Mouse (Mus musculus) erythroblast, adult 5-6 weeks (primary cell): ENCODE results near the gene Tlx1. TPM values are rescaled to one million over a fixed set of nuclear protein-coding genes. Genes with fewer than 3 reads are reported as not detected.

Experiments
- ATAC-seq: replicated peaks from 2 replicates; pipeline ENCODE4 v1.8.0; 2016; ENCODE audit warnings: moderate number of reproducible peaks, mild to moderate bottlenecking, moderate TSS enrichment, inconsistent platforms; ENCODE audit not compliant: poor library complexity, low FRiP score, severe bottlenecking
- total RNA-seq, 2 experiments: library from RNA; stranded (forward) in 1 of 2; stranded (reverse) in 1 of 2; fragments of 150-400 nt in 1 of 2; fragments of 200-764, 138-1000 nt in 1 of 2; gene quantifications; 2 replicates each; pipeline versions ENCODE4 v1.2.3 to v1.2.4; 2015 to 2017; ENCODE audit warnings: low replicate concordance in 2 of 2

Tlx1 gene
- total RNA-seq, 2 experiments from 2014 or later = not detected

GRCm38 (mm10) chr19:45156381-45156780 is 5.9 kb downstream of the Tlx1 start:
- 0 out of 2 replicates have a peak, but pooled peaks have one; percentile 14 for ATAC-seq

- ATAC-seq = no peak
These were observed 7.7 kb downstream of the Tlx1 start for GRCm38 (mm10) chr19:45158201-45158600.

- ATAC-seq = no peak
These were observed 8.4 kb downstream of the Tlx1 start for GRCm38 (mm10) chr19:45158896-45159295.

GRCm38 (mm10) chr19:45159491-45159890 is 9.0 kb downstream of the Tlx1 start:
- no peak for ATAC-seq

GRCm38 (mm10) chr19:45159991-45160390 is 9.5 kb downstream of the Tlx1 start:
- no peak for ATAC-seq

- ATAC-seq = no peak
These were observed 10.0 kb downstream of the Tlx1 start for GRCm38 (mm10) chr19:45160523-45160922.

GRCm38 (mm10) chr19:45161093-45161492 is 10.6 kb downstream of the Tlx1 start:
- ATAC-seq = no peak

- ATAC-seq = no peak
These were observed 11.7 kb downstream of the Tlx1 start for GRCm38 (mm10) chr19:45162181-45162580.

- no peak for ATAC-seq
These were observed 12.4 kb downstream of the Tlx1 start for GRCm38 (mm10) chr19:45162871-45163270.

GRCm38 (mm10) chr19:45170451-45170850 is 20.0 kb downstream of the Tlx1 start:
- no peak for ATAC-seq

- no peak for ATAC-seq
These were observed 24.3 kb downstream of the Tlx1 start for GRCm38 (mm10) chr19:45174803-45175202.

- 0 out of 2 replicates have a peak, but pooled peaks have one; percentile 33 for ATAC-seq
These were observed 25.8 kb downstream of the Tlx1 start for GRCm38 (mm10) chr19:45176269-45176668.

- peak; percentile 68 for ATAC-seq
These were observed 26.7 kb downstream of the Tlx1 start for GRCm38 (mm10) chr19:45177004-45177737.

GRCm38 (mm10) chr19:45179451-45179850 is 29.0 kb downstream of the Tlx1 start:
- no peak for ATAC-seq

- ATAC-seq = no peak
These were observed 30.0 kb downstream of the Tlx1 start for GRCm38 (mm10) chr19:45180447-45180846.

GRCm38 (mm10) chr19:45194651-45195050 is 44.2 kb downstream of the Tlx1 start:
- no peak for ATAC-seq

- no peak for ATAC-seq
These were observed 46.5 kb downstream of the Tlx1 start for GRCm38 (mm10) chr19:45196967-45197366.

GRCm38 (mm10) chr19:45205311-45206105 is 55.0 kb downstream of the Tlx1 start:
- no peak for ATAC-seq
